Mouse (Mus musculus) right cerebral cortex, postnatal 4 days (tissue): ENCODE measurements around the gene Msh2.
"Not testable (repeated sequence)": the region's sequence is repeated elsewhere in the genome, so short reads cannot be mapped to it uniquely, and the experiment has no call there.

Experiments used
- DNase-seq: peaks from one replicate; pipeline ENCODE4 v3.0.0-alpha.2; 2022

Msh2 gene

GRCm38 (mm10) chr17:87671890-87672660, at the start of gene Msh2:
Msh2 (plus strand) TSS chr17:87672330.
- DNase-seq, result peak; percentile 95

DNA sequence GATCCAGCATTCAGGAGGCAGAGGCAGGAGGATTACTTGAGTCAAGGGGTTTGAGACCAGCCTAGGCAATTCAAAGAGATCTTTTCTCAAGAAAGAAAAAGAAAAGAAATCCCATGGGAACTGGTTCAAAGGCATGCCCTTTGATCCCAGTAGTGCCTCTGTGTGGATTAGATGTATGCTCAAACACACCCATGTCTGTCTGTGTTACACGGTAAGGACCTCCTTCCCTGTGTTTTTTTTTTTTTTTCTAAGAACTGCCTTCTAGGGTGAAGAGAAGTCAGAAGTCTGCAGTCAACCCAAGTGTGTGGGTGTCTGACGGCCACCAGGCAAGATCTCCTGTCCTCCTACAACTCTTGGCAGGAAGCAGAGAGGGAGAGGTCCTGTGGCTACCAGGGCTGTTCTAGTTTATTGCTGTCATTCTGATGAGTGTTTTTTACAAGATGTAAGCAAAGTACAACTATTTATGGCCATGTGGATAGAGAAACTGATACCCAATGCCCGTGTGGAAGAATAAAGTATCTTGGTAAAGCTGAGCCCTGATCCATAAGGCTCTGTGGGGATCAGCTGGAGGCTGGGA, 46.5 kb upstream of the Msh2 start:
- DNase-seq, result no peak

DNA sequence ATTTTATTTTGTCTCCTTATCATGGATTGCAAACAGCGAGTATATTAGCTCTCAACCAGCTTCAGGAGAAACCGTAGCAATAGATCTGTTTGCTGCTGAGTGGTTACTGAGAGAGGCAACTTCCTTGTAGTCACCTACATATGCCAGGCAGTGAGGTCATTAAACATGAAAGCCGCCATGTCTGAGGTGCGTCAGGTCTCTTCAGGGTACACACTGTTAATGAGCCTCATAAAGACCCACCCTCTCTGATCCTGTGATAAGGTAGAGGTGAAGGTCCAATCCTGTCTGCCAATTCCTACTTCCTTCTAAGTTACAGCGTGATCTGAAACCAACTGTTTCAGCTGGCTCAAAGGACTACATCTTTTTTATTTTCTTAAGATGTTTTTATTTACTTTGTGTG, 44.0 kb upstream of the Msh2 start:
- no peak for DNase-seq

- no peak for DNase-seq
These were observed 43.4 kb upstream of the Msh2 start for GRCm38 (mm10) chr17:87628706-87629105.

GRCm38 (mm10) chr17:87637056-87637389, 35.1 kb upstream of the Msh2 start:
- no peak for DNase-seq

DNA sequence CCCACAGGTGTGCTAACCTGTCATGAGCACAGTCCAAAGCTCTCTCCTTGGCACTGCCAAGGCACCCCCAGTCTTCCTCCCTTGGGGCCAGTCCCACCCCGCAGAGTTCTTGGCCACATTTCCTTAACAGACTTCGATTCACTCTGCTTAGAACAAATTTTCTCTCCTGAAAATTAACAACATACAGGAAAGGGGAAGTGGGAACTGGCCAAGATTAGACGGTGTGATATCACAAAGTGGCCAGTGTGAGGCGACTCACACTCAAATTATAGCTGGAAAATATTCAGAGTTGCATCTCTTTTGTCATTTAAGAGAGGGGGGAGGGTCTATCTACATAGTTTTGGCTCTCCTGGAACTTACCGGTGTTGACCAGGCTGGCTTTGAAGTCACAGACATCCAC, 32.9 kb upstream of the Msh2 start:
- no peak for DNase-seq

- no peak for DNase-seq
These were observed 31.9 kb upstream of the Msh2 start for GRCm38 (mm10) chr17:87640272-87640671.

DNA sequence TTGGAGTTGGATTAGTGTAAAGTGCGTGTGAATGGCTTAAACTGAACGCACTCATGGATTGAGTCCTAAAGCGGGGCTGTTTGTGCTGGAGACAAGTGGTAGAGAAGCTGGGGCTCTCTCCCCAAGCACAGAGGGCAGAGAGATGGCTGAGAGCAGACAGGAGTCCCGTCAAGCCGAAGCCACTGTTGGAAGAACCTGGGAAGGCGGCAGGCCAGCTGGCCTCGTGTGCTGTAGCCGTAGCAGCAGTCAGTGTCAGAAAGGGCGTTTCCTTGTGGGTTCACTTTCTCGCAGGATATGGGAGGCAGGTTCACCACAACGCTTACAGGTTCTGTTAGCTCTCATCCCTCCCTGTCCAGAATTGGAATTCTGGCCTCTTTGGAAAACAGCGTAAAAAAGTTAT, 31.1 kb upstream of the Msh2 start:
- DNase-seq, result no peak

DNA sequence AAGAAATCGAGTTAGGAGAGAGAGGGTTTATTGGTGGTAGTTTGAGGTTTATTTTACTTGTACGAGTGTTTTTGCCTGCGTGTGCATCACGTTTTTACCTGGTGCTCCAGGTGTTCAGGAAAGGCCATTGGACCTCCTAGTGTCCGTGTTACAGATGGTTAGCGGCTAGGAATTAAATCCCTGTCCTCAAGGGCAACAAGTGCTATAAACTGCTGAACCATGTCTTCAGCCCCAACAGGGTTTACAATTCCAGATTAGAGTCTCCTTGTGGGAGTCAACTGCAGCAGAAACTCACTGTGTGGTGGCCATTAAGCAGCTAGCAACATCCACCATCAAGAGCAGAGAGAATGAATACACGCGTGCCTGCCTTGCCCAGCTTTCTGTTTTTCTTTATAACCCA, 29.4 kb upstream of the Msh2 start:
- DNase-seq, result no peak

GRCm38 (mm10) chr17:87655616-87656015, 16.5 kb upstream of the Msh2 start:
- not testable (repeated sequence) for DNase-seq

DNA sequence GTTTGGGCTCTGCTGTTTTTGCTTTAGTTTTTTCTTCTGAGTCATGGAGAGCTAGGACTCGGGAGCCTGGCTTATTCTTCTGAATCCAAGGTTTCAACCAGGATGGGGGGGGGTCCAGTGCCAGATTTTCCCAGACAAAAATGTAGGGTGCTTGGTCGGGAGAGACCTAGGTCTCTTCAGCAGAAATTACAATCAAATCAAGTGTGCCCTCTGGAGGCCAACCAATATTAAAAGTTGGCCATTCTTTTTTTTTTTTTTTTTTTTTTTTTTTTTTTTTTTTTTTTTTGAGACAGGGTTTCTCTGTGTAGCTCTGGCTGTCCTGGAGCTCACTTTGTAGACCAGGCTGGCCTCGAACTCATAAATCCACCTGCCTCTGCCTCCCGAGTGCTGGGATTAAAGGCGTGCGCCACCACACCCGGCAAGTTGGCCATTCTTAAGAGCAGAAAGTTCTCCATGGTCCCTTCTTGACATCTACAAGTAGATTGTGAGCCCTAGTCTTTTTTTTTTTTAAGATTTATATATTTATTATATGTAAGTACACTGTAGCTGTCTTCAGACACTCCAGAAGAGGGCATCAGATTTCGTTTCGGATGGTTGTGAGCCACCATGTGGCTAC, 10.1 kb upstream of the Msh2 start:
- not testable (repeated sequence) for DNase-seq

DNA sequence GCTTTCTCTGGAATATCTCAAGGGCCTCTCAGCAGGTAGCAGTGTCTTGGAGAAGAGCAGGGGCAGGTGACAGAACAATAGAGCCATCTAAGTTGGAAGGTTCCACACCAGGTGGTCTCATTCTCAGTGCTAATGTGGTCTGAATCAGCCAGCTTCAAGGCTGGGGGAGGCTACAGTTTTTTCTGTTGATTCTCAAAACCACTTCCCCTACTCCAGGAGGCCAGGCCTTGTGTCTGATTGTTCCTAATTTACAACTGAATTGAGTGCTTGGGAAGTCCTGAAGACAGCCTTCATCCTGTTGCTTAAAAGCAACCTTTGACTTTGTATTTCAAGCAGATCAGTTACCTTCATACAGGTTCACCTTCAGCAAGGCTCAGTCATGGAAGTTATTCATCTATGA, 7.9 kb upstream of the Msh2 start:
- DNase-seq, result no peak

DNA sequence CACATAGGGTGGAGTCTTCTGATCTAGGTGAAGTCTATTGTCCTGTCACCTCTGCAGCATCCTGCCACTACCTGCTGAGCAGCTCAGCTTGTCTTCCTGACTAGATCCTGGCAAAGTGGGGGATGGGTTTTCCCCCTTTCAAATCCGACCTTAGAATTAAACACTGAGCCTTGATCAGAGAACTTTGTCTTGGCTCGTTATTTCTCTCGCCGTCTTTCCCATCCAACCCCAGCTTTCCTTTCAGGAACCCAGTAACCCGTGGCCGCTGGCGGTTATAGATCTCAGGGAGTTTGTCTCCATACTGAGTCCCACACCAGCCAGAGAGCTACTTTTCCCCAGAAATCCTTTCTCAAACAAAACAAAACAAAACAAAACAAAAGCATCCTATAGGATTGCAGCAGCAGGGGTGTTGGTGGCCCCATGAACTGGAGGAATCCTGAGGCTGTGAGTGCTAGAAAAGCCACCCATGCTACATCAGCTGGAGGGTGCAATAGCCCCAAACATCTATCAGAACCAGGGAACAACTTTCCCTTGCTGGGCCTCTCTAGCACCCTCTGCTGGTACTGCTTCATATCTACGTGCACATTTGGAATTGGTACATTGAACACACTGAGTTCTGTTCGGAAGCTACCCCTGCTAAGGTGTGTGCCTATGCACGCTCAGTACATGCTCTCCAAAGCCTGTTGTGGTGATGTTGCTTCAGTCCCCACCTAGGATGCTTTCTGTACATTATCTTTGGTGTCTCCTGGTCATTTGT, 6.9 kb upstream of the Msh2 start:
- DNase-seq, result peak; percentile 69

GRCm38 (mm10) chr17:87672677-87673286, 652 bp downstream of the Msh2 start:
- no peak for DNase-seq

GRCm38 (mm10) chr17:87676916-87677474, 4.9 kb downstream of the Msh2 start:
- DNase-seq, result not testable (repeated sequence)

- DNase-seq, result no peak
These were observed 5.5 kb downstream of the Msh2 start for GRCm38 (mm10) chr17:87677656-87678055.

DNA sequence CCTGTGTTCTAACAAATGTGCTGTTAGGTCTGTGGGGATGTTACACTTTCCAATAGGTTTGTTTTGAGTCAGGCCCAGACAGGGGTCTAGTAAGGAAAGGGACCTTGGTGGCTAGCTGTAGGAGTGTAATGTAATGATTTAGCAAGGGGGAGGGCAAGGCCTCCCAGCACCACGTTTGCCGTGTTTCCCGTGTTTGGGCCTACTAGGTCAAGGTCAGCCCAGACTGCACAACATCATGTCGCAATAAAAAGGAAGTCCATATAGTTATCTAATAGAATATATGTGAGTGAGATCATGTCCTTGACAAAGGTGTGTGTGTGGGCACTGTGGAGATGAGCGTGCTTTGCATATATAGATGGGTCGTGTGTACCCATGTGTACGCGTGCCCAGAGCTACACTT, 17.1 kb downstream of the Msh2 start:
- no peak for DNase-seq

DNA sequence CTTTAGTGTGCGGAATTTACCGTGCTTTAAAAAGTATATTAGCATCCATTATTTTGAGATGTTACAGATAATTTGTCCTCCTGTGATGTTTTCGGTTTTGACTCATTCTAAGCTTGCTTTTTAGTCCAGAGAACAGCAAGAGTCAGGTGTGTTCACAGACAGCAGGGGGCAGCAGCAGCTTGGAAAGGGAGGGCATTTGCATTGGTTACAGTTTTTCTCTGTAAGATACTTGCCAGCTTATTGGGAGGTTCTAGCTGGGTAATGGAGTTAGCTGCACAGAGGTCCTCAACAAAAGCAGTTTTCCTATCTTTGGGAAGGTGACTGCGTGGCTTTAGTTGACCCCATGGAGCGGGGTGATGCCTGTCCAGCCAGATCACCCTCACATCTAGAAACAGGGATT, 19.8 kb downstream of the Msh2 start:
- peak; percentile 88 for DNase-seq

- no peak for DNase-seq
These were observed 23.8 kb downstream of the Msh2 start for GRCm38 (mm10) chr17:87695874-87696465.

- DNase-seq, result no peak
These were observed 24.7 kb downstream of the Msh2 start for GRCm38 (mm10) chr17:87696814-87697213.

GRCm38 (mm10) chr17:87698996-87699765, 27.1 kb downstream of the Msh2 start:
- DNase-seq, result no peak

- no peak for DNase-seq
These were observed 28.0 kb downstream of the Msh2 start for GRCm38 (mm10) chr17:87700101-87700500.
